Comparison of ENCODE assay signal across 1 mouse cellular context in genomic region chr14:8007084-8007483, GRCm38 (mm10).
TF ChIP-seq lines count a peak whose summit lies in the region.

No protein-coding gene starts in this region.

TF ChIP-seq in CH12.LX, 34 proteins besides CTCF, POLR2A, EP300 and RAD21 (continued from another document):
- TF ChIP-seq ZNF384 (IDR thresholded peaks at IDR 0.05; ENCODE audit: low read depth, low read length) (no peak), ZKSCAN1 (IDR thresholded peaks at IDR 0.05; ENCODE audit: borderline replicate concordance, low read depth, low read length) (no peak)
TF ChIP-seq in CH12.LX: peak in this region for 0.
